Mouse (Mus musculus): ENCODE results near the gene Ccdc137. TPM values are rescaled to one million over a fixed set of nuclear protein-coding genes. Genes with fewer than 3 reads are reported as not detected.
A peak's percentile ranks its signal among the peaks of the same experiment; 100 is the strongest.
"Not testable (repeated sequence)": the region's sequence is repeated elsewhere in the genome, so short reads cannot be mapped to it uniquely, and the experiment has no call there.

The Ccdc137 gene
- total RNA-seq (2017) = 35.0 and 48.6 TPM in 2 replicates

- ATAC-seq (ENCODE audit: extremely low read depth, insufficient number of reproducible peaks, low FRiP score, poor library complexity, severe bottlenecking) = peak; percentile 86
Observed at GRCm38 (mm10) chr11:120457772-120458751, at the start of gene Ccdc137, which contains the start of gene Oxld1. TSS of gene Ccdc137 (plus strand) at chr11:120458115. TSS of gene Oxld1 (minus strand) at chr11:120458068.

GRCm38 (mm10) chr11:120413621-120414020 is 44.3 kb upstream of the Ccdc137 start:
- not testable (repeated sequence) for ATAC-seq (ENCODE audit: extremely low read depth, insufficient number of reproducible peaks, low FRiP score, poor library complexity, severe bottlenecking)

- ATAC-seq (ENCODE audit: extremely low read depth, insufficient number of reproducible peaks, low FRiP score, poor library complexity, severe bottlenecking) = no peak
Observed at GRCm38 (mm10) chr11:120417852-120418251, 40.1 kb upstream of the Ccdc137 start.

GRCm38 (mm10) chr11:120418592-120418991 is 39.3 kb upstream of the Ccdc137 start:
- no peak for ATAC-seq (ENCODE audit: extremely low read depth, insufficient number of reproducible peaks, low FRiP score, poor library complexity, severe bottlenecking)

- ATAC-seq (ENCODE audit: extremely low read depth, insufficient number of reproducible peaks, low FRiP score, poor library complexity, severe bottlenecking) = no peak
Observed at GRCm38 (mm10) chr11:120422651-120423568, 35.0 kb upstream of the Ccdc137 start.

GRCm38 (mm10) chr11:120423569-120424295 is 34.2 kb upstream of the Ccdc137 start:
- ATAC-seq (ENCODE audit: extremely low read depth, insufficient number of reproducible peaks, low FRiP score, poor library complexity, severe bottlenecking) = peak; percentile 44; the same call in 1 of the 2 replicates

GRCm38 (mm10) chr11:120426727-120427126 is 31.2 kb upstream of the Ccdc137 start:
- no peak for ATAC-seq (ENCODE audit: extremely low read depth, insufficient number of reproducible peaks, low FRiP score, poor library complexity, severe bottlenecking)

GRCm38 (mm10) chr11:120437152-120437856 is 20.6 kb upstream of the Ccdc137 start, which contains the start of gene Nploc4:
TSS of gene Nploc4 (minus strand) at chr11:120437708.
- peak; percentile 83 for ATAC-seq (ENCODE audit: extremely low read depth, insufficient number of reproducible peaks, low FRiP score, poor library complexity, severe bottlenecking)

- no peak for ATAC-seq (ENCODE audit: extremely low read depth, insufficient number of reproducible peaks, low FRiP score, poor library complexity, severe bottlenecking)
Observed at GRCm38 (mm10) chr11:120437857-120438385, 20.0 kb upstream of the Ccdc137 start.

GRCm38 (mm10) chr11:120442344-120442743 is 15.6 kb upstream of the Ccdc137 start, which contains the start of gene Tspan10:
TSS of gene Tspan10 (plus strand) at chr11:120442644.
- ATAC-seq (ENCODE audit: extremely low read depth, insufficient number of reproducible peaks, low FRiP score, poor library complexity, severe bottlenecking) = no peak

- ATAC-seq (ENCODE audit: extremely low read depth, insufficient number of reproducible peaks, low FRiP score, poor library complexity, severe bottlenecking) = no peak
Observed at GRCm38 (mm10) chr11:120442765-120443280, 15.1 kb upstream of the Ccdc137 start.

- no peak for ATAC-seq (ENCODE audit: extremely low read depth, insufficient number of reproducible peaks, low FRiP score, poor library complexity, severe bottlenecking)
Observed at GRCm38 (mm10) chr11:120444106-120444505, 13.8 kb upstream of the Ccdc137 start.

GRCm38 (mm10) chr11:120445475-120445874 is 12.4 kb upstream of the Ccdc137 start:
- no peak for ATAC-seq (ENCODE audit: extremely low read depth, insufficient number of reproducible peaks, low FRiP score, poor library complexity, severe bottlenecking)

GRCm38 (mm10) chr11:120447179-120447578 is 10.7 kb upstream of the Ccdc137 start:
- ATAC-seq (ENCODE audit: extremely low read depth, insufficient number of reproducible peaks, low FRiP score, poor library complexity, severe bottlenecking) = no peak

GRCm38 (mm10) chr11:120452246-120452645 is 5.7 kb upstream of the Ccdc137 start:
- ATAC-seq (ENCODE audit: extremely low read depth, insufficient number of reproducible peaks, low FRiP score, poor library complexity, severe bottlenecking) = no peak

GRCm38 (mm10) chr11:120453306-120453705 is 4.6 kb upstream of the Ccdc137 start, which contains the start of gene Pde6g:
TSS of gene Pde6g (minus strand) at chr11:120453500.
- ATAC-seq (ENCODE audit: extremely low read depth, insufficient number of reproducible peaks, low FRiP score, poor library complexity, severe bottlenecking) = no peak

- no peak for ATAC-seq (ENCODE audit: extremely low read depth, insufficient number of reproducible peaks, low FRiP score, poor library complexity, severe bottlenecking)
Observed at GRCm38 (mm10) chr11:120454965-120455364, 3.0 kb upstream of the Ccdc137 start.

Measured in neutrophil, adult 5-6 weeks (primary cell).